Mouse (Mus musculus): ENCODE measurements at regions not wholly inside any gene's neighbourhood (a gene's known extent, or its start where the extent isn't known, plus 50 kb on each side); places are given as distances from the start of the nearest gene placed in this dataset.

DNA sequence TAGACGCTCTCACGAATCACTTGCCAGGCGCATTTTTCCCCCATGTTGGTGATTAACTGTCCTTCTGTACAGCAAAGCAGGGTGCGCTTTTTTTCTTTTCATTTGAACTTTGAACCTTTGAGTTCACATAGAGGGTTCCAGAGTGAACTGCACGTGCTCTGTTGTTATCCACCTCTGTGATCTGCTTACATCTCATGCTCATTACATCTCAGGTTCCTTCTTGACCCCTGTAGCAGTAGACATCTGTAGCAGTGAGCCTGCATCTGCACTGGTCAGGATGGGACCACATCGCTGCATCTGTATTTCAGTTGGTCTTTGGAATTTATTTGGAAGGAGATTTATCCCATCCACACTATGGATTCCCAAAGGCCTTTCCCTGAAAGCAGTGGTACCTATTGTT lies 269.6 kb downstream of the Gm11146 start:
- Histone ChIP-seq H3K9ac (peak overlapping the region; percentile 60), H3K27ac (no peak overlapping the region), H3K4me3 (peak overlapping the region; percentile 27), H3K9me3 (replicated peaks) (no peaks in the 10 kb centered on the region), H3K27me3 (no peaks in the 10 kb centered on the region), H3K4me1 (peaks cover 43% of the 10 kb centered on the region), H3K36me3 (ENCODE audit: poor library complexity, severe bottlenecking) (peaks cover 14% of the 10 kb centered on the region), H3K4me2 (peak overlapping the region; percentile 55)
- 46% methylated on average over 6 of the region's 6 CpGs for WGBS
- ATAC-seq, result no peak

DNA sequence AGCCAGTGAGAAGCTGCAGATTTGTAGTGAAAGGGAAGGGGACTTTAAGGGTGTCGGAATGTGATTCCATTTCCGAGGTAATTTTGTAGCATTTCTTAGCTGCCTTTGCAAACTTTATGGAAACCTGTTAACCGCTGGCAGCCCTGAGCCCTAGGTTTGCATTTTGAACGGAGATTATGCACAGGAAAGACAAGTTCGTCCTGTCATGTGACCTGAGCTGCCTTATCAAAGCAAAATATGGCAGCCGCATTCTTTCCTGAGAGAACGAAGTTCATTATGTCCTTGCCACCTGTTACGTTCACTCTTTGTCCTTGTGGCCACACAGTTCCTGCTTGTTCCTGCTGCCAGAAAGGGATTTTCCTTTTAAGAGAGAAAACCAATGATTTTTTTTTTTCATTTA lies 270.9 kb downstream of the Gm11146 start:
- Histone ChIP-seq H3K4me1 (peaks cover 43% of the 10 kb centered on the region), H3K36me3 (ENCODE audit: poor library complexity, severe bottlenecking) (peaks cover 14% of the 10 kb centered on the region), H3K4me3 (peak overlapping the region; percentile 53), H3K27ac (peak overlapping the region; percentile 93), H3K9ac (peak overlapping the region; percentile 80), H3K9me3 (replicated peaks) (no peaks in the 10 kb centered on the region), H3K4me2 (peak overlapping the region; percentile 60), H3K27me3 (no peaks in the 10 kb centered on the region)
- ATAC-seq, result 0 out of 2 replicates have a peak, but pooled peaks have one; percentile 16
- WGBS, result 1% methylated on average over 8 of the region's 8 CpGs

DNA sequence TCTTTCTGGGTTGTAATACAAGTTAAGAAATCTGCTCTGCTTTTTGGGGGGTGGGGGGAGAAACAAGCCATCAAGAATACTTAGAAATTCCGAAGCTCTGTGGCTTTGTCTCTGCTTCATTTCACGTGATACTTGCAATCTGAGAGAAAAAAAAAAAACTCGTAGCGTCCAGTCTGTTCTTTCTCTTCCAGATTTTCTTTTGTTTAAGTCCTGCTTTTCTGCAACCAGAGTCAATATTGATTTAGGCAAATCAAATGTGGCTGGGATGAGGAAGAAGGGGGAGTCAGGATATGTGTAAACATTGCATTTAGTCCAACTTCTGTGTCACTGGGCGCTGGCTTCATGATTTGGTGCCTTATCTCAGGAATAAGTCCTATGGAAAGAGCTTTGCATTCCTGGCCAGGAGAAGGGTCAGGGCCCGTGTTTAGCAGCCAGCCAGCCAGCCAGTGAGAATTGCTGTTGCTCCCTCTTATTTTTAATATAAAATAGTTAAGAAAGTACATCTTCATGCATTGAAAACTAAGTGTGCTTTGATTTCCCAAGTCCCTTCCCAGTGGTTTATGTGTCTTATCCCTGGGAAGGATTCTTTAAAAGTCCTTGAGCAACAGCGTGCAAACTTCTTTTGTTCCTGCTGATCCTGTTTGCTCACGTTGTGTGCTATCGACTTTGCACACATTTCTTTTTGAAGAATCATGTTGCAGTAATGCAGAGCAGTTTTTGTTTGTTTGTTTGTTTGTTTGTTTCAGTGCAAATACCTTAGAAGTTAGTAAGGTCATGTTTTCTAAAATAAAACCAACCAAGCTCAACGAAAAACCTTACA lies 272.0 kb downstream of the Gm11146 start:
- 4% methylated on average over 10 of the region's 10 CpGs for WGBS
- ATAC-seq, result no peak

DNA sequence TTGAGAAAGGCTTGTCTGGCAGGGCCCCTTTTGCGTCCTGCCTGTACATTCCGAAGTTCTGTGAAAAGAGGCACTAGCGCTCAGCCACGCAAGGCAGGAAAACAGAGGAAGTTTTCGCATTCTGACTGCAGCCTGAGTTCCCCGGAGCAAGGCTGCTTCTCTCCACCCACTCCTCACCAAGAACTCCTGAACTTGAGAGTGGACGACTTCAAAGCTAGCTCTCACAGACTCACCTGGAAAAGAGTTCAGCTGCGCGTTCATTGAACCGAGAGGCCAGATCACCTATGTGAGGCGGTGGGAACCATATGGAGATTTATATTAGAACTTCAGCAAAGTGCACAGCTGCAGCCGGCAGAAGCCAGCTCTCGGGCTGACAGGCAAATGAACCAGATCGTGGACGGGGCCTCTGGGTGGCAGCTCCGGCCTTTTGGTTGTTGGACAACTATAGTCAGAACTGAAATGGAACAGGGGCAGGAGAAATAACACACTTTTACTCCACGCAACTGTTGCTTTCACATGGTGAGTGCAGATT lies 272.7 kb downstream of the Gm11146 start:
- H3K36me3 ChIP-seq (ENCODE audit: poor library complexity, severe bottlenecking), result peaks cover 10% of the 10 kb centered on the region; the same call in 1 of the 2 replicates
- 3% methylated on average over 17 of the region's 17 CpGs for WGBS
- peak; percentile 65 for ATAC-seq

More for the DNA sequence above, 272.0 kb downstream of the Gm11146 start:
- H3K27me3 ChIP-seq, result no peaks in the 10 kb centered on the region
- peak overlapping the region; percentile 60 for H3K4me2 ChIP-seq
- peaks cover 40% of the 10 kb centered on the region for H3K4me1 ChIP-seq
- peak overlapping the region; percentile 93 for H3K27ac ChIP-seq
- peak overlapping the region; percentile 53 for H3K4me3 ChIP-seq
- H3K9ac ChIP-seq, result peak overlapping the region; percentile 80
- no peaks in the 10 kb centered on the region for H3K9me3 ChIP-seq (replicated peaks)
- H3K36me3 ChIP-seq (ENCODE audit: poor library complexity, severe bottlenecking), result peaks cover 14% of the 10 kb centered on the region

GRCm38 (mm10) chr16:77328628-77329159 lies 273.2 kb downstream of the Gm11146 start:
- H3K9me3 ChIP-seq (replicated peaks), result no peaks in the 10 kb centered on the region
- ATAC-seq, result peak; percentile 52
- H3K4me1 ChIP-seq, result peaks cover 40% of the 10 kb centered on the region
- H3K4me2 ChIP-seq, result peak overlapping the region; percentile 60
- H3K36me3 ChIP-seq (ENCODE audit: poor library complexity, severe bottlenecking), result peaks cover 6% of the 10 kb centered on the region; the same call in 1 of the 2 replicates
- peak overlapping the region; percentile 53 for H3K4me3 ChIP-seq
- no peaks in the 10 kb centered on the region for H3K27me3 ChIP-seq
- WGBS, result 19% methylated on average over 6 of the region's 6 CpGs
- peak overlapping the region; percentile 93 for H3K27ac ChIP-seq
- H3K9ac ChIP-seq, result peak overlapping the region; percentile 80

More for the DNA sequence above, 272.7 kb downstream of the Gm11146 start:
- Histone ChIP-seq H3K4me2 (peak overlapping the region; percentile 60), H3K27ac (peak overlapping the region; percentile 93), H3K9ac (peak overlapping the region; percentile 80), H3K4me3 (peak overlapping the region; percentile 53), H3K9me3 (replicated peaks) (no peaks in the 10 kb centered on the region), H3K27me3 (no peaks in the 10 kb centered on the region), H3K4me1 (peaks cover 40% of the 10 kb centered on the region)

DNA sequence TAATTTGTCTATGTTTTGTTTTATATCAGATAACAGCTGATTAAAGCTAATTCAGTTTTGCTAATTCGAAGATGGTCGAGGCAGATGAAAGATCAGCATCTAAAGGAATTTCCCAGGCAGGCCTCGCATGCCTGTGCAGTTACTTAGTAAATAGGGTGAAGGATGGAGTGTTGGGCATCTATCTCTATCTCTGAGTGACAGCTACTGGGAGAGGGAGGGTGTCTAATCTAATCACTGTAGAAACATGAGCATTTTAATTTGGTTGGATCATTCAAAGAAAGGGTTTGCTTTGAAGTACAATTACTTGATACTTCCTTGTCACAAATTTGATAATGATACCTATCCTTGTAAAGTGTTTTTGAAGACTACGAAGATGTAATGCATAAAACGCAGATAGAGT lies 273.8 kb downstream of the Gm11146 start:
- Histone ChIP-seq H3K4me1 (peaks cover 37% of the 10 kb centered on the region), H3K9ac (no peak overlapping the region), H3K27ac (no peak overlapping the region), H3K4me3 (no peak overlapping the region), H3K36me3 (ENCODE audit: poor library complexity, severe bottlenecking) (no peaks in the 10 kb centered on the region; the same call in 1 of the 2 replicates), H3K27me3 (no peaks in the 10 kb centered on the region), H3K9me3 (replicated peaks) (no peaks in the 10 kb centered on the region), H3K4me2 (peak overlapping the region; percentile 60)
- ATAC-seq, result no peak
- WGBS, result 48% methylated on average over 5 of the region's 5 CpGs

- no peak overlapping the region for H3K9ac ChIP-seq
- H3K27me3 ChIP-seq, result no peaks in the 10 kb centered on the region
- no peak overlapping the region for H3K4me2 ChIP-seq
- H3K9me3 ChIP-seq (replicated peaks), result no peaks in the 10 kb centered on the region
- no peak overlapping the region for H3K4me3 ChIP-seq
- 0 out of 2 replicates have a peak, but pooled peaks cover 4% of the 10 kb centered on the region for H3K4me1 ChIP-seq
- ATAC-seq, result 0 out of 2 replicates have a peak, but pooled peaks have one; percentile 16
- H3K27ac ChIP-seq, result no peak overlapping the region
- no peaks in the 10 kb centered on the region for H3K36me3 ChIP-seq (ENCODE audit: poor library complexity, severe bottlenecking)
- WGBS, result 58% methylated on average over 5 of the region's 5 CpGs
These were observed 279.6 kb downstream of the Gm11146 start for GRCm38 (mm10) chr16:77322338-77322737.

DNA sequence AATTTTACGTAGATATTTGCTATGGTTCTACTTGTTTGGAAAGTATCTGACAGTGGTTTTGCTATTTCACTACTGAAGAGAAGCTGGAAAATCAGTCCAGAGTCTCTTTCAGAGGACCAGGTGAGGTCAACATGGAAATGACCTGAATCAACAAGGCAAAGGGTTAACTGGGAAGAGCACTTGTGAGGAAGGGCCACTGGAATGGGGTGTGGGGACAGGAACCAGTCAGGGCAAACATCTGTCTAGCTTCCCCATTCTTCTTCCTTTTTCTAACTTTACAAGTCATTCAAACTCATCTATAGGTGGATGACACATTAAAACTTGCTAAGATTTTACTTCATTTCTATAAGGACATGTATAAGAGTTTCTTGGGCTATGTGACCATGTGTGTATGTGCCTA lies 283.7 kb downstream of the Gm11146 start:
- Histone ChIP-seq H3K4me1 (0 out of 2 replicates have a peak, but pooled peaks cover 10% of the 10 kb centered on the region), H3K27me3 (no peaks in the 10 kb centered on the region), H3K4me2 (no peak overlapping the region), H3K27ac (no peak overlapping the region), H3K36me3 (ENCODE audit: poor library complexity, severe bottlenecking) (peaks cover 2% of the 10 kb centered on the region; the same call in 1 of the 2 replicates), H3K4me3 (no peak overlapping the region), H3K9ac (no peak overlapping the region), H3K9me3 (replicated peaks) (no peaks in the 10 kb centered on the region)
- ATAC-seq, result no peak
- 93% methylated on average over 1 of the region's 1 CpGs for WGBS

DNA sequence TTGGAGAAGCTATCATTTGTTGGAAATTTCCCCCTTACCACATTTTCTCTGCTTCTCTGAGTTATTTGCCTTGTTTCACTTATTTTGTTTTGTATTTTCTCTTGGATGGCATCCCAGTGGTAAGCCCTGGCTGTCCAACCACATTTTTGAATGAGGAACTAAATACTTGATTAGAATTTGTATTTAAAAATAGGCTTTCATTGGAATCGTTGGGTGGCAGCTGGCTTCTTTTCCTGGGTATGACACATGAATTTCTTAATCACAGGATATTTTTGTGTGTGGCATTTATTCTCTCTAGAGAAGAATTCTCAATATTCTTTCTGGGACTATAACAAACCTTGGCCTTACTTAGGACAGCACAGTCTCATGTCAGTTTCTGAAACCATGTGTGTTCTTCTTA lies 286.5 kb downstream of the Gm11146 start:
- peaks cover 5% of the 10 kb centered on the region; the same call in 1 of the 2 replicates for H3K36me3 ChIP-seq (ENCODE audit: poor library complexity, severe bottlenecking)
- no peaks in the 10 kb centered on the region for H3K9me3 ChIP-seq (replicated peaks)
- H3K9ac ChIP-seq, result no peak overlapping the region
- 54% methylated on average over 1 of the region's 1 CpGs for WGBS
- H3K4me2 ChIP-seq, result no peak overlapping the region
- H3K4me1 ChIP-seq, result 0 out of 2 replicates have a peak, but pooled peaks cover 6% of the 10 kb centered on the region
- H3K27ac ChIP-seq, result no peak overlapping the region
- H3K4me3 ChIP-seq, result no peak overlapping the region
- H3K27me3 ChIP-seq, result no peaks in the 10 kb centered on the region
- no peak for ATAC-seq

GRCm38 (mm10) chr16:77313195-77313594 lies 288.7 kb downstream of the Gm11146 start:
- no peak overlapping the region for H3K27ac ChIP-seq
- H3K4me3 ChIP-seq, result no peak overlapping the region
- H3K27me3 ChIP-seq, result no peaks in the 10 kb centered on the region
- 0 out of 2 replicates have a peak, but pooled peaks cover 6% of the 10 kb centered on the region for H3K4me1 ChIP-seq
- no peak for ATAC-seq
- H3K9me3 ChIP-seq (replicated peaks), result no peaks in the 10 kb centered on the region
- peaks cover 5% of the 10 kb centered on the region; the same call in 1 of the 2 replicates for H3K36me3 ChIP-seq (ENCODE audit: poor library complexity, severe bottlenecking)
- H3K9ac ChIP-seq, result no peak overlapping the region
- no peak overlapping the region for H3K4me2 ChIP-seq

GRCm38 (mm10) chr16:77301270-77302171 lies 288.0 kb downstream of the Usp25 start:
- Histone ChIP-seq H3K36me3 (ENCODE audit: poor library complexity, severe bottlenecking) (no peaks in the 10 kb centered on the region), H3K4me3 (no peak overlapping the region), H3K9me3 (replicated peaks) (no peaks in the 10 kb centered on the region; the same call in 1 of the 2 replicates), H3K4me2 (peak overlapping the region; percentile 24), H3K4me1 (peaks cover 16% of the 10 kb centered on the region), H3K9ac (no peak overlapping the region), H3K27me3 (no peaks in the 10 kb centered on the region), H3K27ac (peak overlapping the region; percentile 70)
- whole genome bisulfite sequencing, result 37% methylated on average over 6 of the region's 6 CpGs
- ATAC-seq, result peak; percentile 80

Measured in forebrain, embryonic 13.5 days (tissue).